21 mouse cellular contexts compared by ENCODE assay signal in the genomic region with DNA sequence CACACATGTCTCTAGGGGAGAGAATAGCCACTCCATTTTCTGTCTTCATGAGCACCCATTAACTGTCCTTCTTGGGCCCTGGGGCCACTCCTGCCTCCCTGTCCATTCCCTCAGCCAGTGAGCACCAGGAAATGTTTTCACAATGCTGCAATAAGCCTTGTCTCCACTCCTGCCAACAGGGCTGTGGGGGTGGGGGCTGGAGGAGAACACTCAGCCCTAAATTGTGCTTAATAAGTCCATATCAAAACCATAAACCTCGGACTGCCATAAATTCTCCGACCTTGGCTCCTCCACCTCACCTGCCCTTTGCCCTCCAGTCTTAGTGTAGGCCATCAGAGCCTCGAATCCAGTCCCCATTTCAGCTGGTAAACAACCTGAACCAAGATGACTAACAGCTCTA. TPM values are rescaled to one million over a fixed set of nuclear protein-coding genes. Genes with fewer than 3 reads are reported as not detected.
A peak's percentile ranks its signal among the peaks of the same experiment; 100 is the strongest.
DNase-seq lines count a peak whose midpoint lies in the region; ATAC-seq and TF ChIP-seq lines count a peak whose summit lies in the region.
"Had no signal": no experiment of that assay in that cellular context is flagged by ENCODE, and none has a peak within 500 bp of the region (broad histone marks: within the 10 kb centered on the region; RNA-seq: fewer than 3 reads in every experiment).

No protein-coding gene starts in this region.

- 50% methylated on average over 3 of the region's 3 CpGs for whole genome bisulfite sequencing in liver, embryonic 15.5 days (ENCODE audit: insufficient replicate concordance)
- 55% methylated on average over 3 of the region's 3 CpGs for WGBS in liver, embryonic 12.5 days (ENCODE audit: insufficient replicate concordance)
- 60% methylated on average over 3 of the region's 3 CpGs for WGBS in intestine, embryonic 14.5 days
- 24% methylated on average over 3 of the region's 3 CpGs for WGBS in intestine, postnatal 0 days
- 80% methylated on average over 3 of the region's 3 CpGs for WGBS in heart, adult 2 months

- H3K79me2 ChIP-seq in heart, adult 2 months (replicated peaks; ENCODE audit: control insufficient read depth, insufficient read depth, low read length), result no peaks in the 10 kb centered on the region

- no peaks in the 10 kb centered on the region for H3K9me3 ChIP-seq in liver, embryonic 15.5 days (replicated peaks)
- no peaks in the 10 kb centered on the region for H3K9me3 ChIP-seq in liver, embryonic 12.5 days (replicated peaks)
- H3K9me3 ChIP-seq in intestine, embryonic 14.5 days (ENCODE audit: control insufficient read depth, low read length), result no peaks in the 10 kb centered on the region
- no peaks in the 10 kb centered on the region for H3K9me3 ChIP-seq in intestine, postnatal 0 days (ENCODE audit: control insufficient read depth)
- H3K9me3 ChIP-seq: embryonic facial prominence, embryonic 15.5 days; forebrain, embryonic 15.5 days; heart, embryonic 15.5 days; hindbrain, embryonic 13.5 days had no signal

- no peak for TF ChIP-seq CTCF in intestine, postnatal 0 days (IDR thresholded peaks at IDR 0.05; ENCODE audit: low read depth)
- TF ChIP-seq CTCF in heart, adult 2 months (IDR thresholded peaks at IDR 0.05), result no peak

- no peak overlapping the region for H3K9ac ChIP-seq in liver, embryonic 15.5 days
- H3K9ac ChIP-seq in liver, embryonic 12.5 days, result no peak overlapping the region
- no peak overlapping the region for H3K9ac ChIP-seq in intestine, embryonic 14.5 days (ENCODE audit: low read length)
- H3K9ac ChIP-seq in intestine, postnatal 0 days (ENCODE audit: low read depth, low read length), result no peak overlapping the region
- H3K9ac ChIP-seq in heart, adult 2 months (ENCODE audit: low read depth, low read length), result no peak overlapping the region
- H3K9ac ChIP-seq: embryonic facial prominence, embryonic 15.5 days; forebrain, embryonic 15.5 days; heart, embryonic 15.5 days; hindbrain, embryonic 13.5 days had no signal

- H3K4me1 ChIP-seq in liver, embryonic 15.5 days (replicated peaks), result peaks cover 18% of the 10 kb centered on the region; the same call in 1 of the 2 replicates
- H3K4me1 ChIP-seq in liver, embryonic 12.5 days, result peaks cover 7% of the 10 kb centered on the region; the same call in 1 of the 2 replicates
- H3K4me1 ChIP-seq in intestine, embryonic 14.5 days (replicated peaks; ENCODE audit: control insufficient read depth, insufficient read depth, low read length), result 0 out of 2 replicates have a peak, but pooled peaks cover 2% of the 10 kb centered on the region
- peaks cover 5% of the 10 kb centered on the region; the same call in 1 of the 2 replicates for H3K4me1 ChIP-seq in intestine, postnatal 0 days (replicated peaks; ENCODE audit: control insufficient read depth, insufficient read depth, low read length)
- H3K4me1 ChIP-seq in heart, adult 2 months (ENCODE audit: control insufficient read depth, insufficient read depth, low read length), result no peaks in the 10 kb centered on the region
- H3K4me1 ChIP-seq: embryonic facial prominence, embryonic 15.5 days; forebrain, embryonic 15.5 days; hindbrain, embryonic 13.5 days had no signal

- intact Hi-C loops in heart, adult 2 months (cut with DNase I), result no loop called here

- H3K4me2 ChIP-seq in liver, embryonic 15.5 days, result no peak overlapping the region
- no peak overlapping the region for H3K4me2 ChIP-seq in liver, embryonic 12.5 days
- no peak overlapping the region for H3K4me2 ChIP-seq in intestine, embryonic 14.5 days (ENCODE audit: low read length)
- H3K4me2 ChIP-seq in intestine, postnatal 0 days (replicated peaks; ENCODE audit: low read depth), result no peak overlapping the region
- H3K4me2 ChIP-seq: embryonic facial prominence, embryonic 15.5 days; forebrain, embryonic 15.5 days; heart, embryonic 11.5 days; heart, embryonic 15.5 days; hindbrain, embryonic 13.5 days had no signal

- TF ChIP-seq EP300 in heart, adult 2 months (IDR thresholded peaks at IDR 0.05; ENCODE audit: insufficient read depth, low read depth, low read length), result no peak

- H3K36me3 ChIP-seq in liver, embryonic 15.5 days (replicated peaks), result 0 out of 2 replicates have a peak, but pooled peaks cover 6% of the 10 kb centered on the region
- H3K36me3 ChIP-seq in liver, embryonic 12.5 days, result peaks cover 4% of the 10 kb centered on the region; the same call in 1 of the 2 replicates
- H3K36me3 ChIP-seq in intestine, embryonic 14.5 days (ENCODE audit: control insufficient read depth, insufficient read depth, low read length), result no peaks in the 10 kb centered on the region
- peaks cover 20% of the 10 kb centered on the region for H3K36me3 ChIP-seq in intestine, postnatal 0 days (ENCODE audit: control insufficient read depth, insufficient read depth)
- H3K36me3 ChIP-seq in heart, adult 2 months (ENCODE audit: control insufficient read depth, insufficient read depth, low read length), result no peaks in the 10 kb centered on the region
- H3K36me3 ChIP-seq: embryonic facial prominence, embryonic 15.5 days; forebrain, embryonic 15.5 days; heart, embryonic 15.5 days; hindbrain, embryonic 13.5 days had no signal

- ATAC-seq in liver, embryonic 15.5 days (ENCODE audit: insufficient read depth), result no peak
- ATAC-seq in liver, embryonic 12.5 days, result no peak
- peak; percentile 33; the same call in 1 of the 2 replicates for ATAC-seq in intestine, embryonic 14.5 days (replicated peaks; ENCODE audit: low FRiP score, low TSS enrichment, low read depth)
- ATAC-seq in intestine, postnatal 0 days, result peak; percentile 80
- ATAC-seq: activated CD4-positive, CD25-positive, alpha-beta regulatory T cell, adult 4 months; forebrain, embryonic 15.5 days; Patski had no signal

- no peak for TF ChIP-seq POLR2A in heart, adult 2 months (IDR thresholded peaks at IDR 0.05; ENCODE audit: insufficient read depth, low read depth, low read length)

- DNase-seq in intestine, embryonic 14.5 days (ENCODE audit: low spot score), result no peak
- DNase-seq in heart, adult 2 months, result no peak
- no peak for DNase-seq in natural killer cell, adult 2 months (ENCODE audit: low spot score in 2 of 2)
- DNase-seq: adrenal gland, adult 2 months; cerebellum, adult 11 months; cerebellum, adult 8-10 months; cerebellum, postnatal 14 days; embryo, embryonic 11 days; heart, adult 18-20 months; heart, postnatal 14 days had no signal

- H3K27me3 ChIP-seq in liver, embryonic 15.5 days, result no peaks in the 10 kb centered on the region
- peaks cover 13% of the 10 kb centered on the region; the same call in 1 of the 2 replicates for H3K27me3 ChIP-seq in liver, embryonic 12.5 days (replicated peaks)
- H3K27me3 ChIP-seq in intestine, embryonic 14.5 days (replicated peaks; ENCODE audit: control insufficient read depth, insufficient read depth, low read length), result no peaks in the 10 kb centered on the region
- no peaks in the 10 kb centered on the region for H3K27me3 ChIP-seq in intestine, postnatal 0 days (replicated peaks; ENCODE audit: control insufficient read depth, insufficient read depth, low read length)
- H3K27me3 ChIP-seq in heart, adult 2 months (ENCODE audit: control insufficient read depth, insufficient read depth, low read length), result no peaks in the 10 kb centered on the region
- H3K27me3 ChIP-seq: embryonic facial prominence, embryonic 15.5 days; forebrain, embryonic 15.5 days had no signal

- 0 out of 2 replicates have a peak overlapping the region, but pooled peaks have one; percentile 9 for H3K27ac ChIP-seq in liver, embryonic 15.5 days (replicated peaks)
- H3K27ac ChIP-seq in liver, embryonic 12.5 days, result no peak overlapping the region
- H3K27ac ChIP-seq in intestine, embryonic 14.5 days (ENCODE audit: low read depth), result no peak overlapping the region
- H3K27ac ChIP-seq in intestine, postnatal 0 days (ENCODE audit: low read depth, low read length), result peak overlapping the region; percentile 89
- H3K27ac ChIP-seq in heart, adult 2 months, result no peak overlapping the region
- H3K27ac ChIP-seq: embryonic facial prominence, embryonic 15.5 days; forebrain, embryonic 15.5 days; heart, embryonic 15.5 days; hindbrain, embryonic 13.5 days had no signal

- no peak overlapping the region for H3K4me3 ChIP-seq in liver, embryonic 15.5 days (replicated peaks)
- no peak overlapping the region for H3K4me3 ChIP-seq in liver, embryonic 12.5 days
- no peak overlapping the region for H3K4me3 ChIP-seq in intestine, embryonic 14.5 days (ENCODE audit: low read depth, low read length)
- no peak overlapping the region for H3K4me3 ChIP-seq in intestine, postnatal 0 days (ENCODE audit: low read depth, low read length)
- H3K4me3 ChIP-seq in heart, adult 2 months, result no peak overlapping the region
- H3K4me3 ChIP-seq: embryonic facial prominence, embryonic 15.5 days; erythroblast, embryonic 14.5 days; forebrain, embryonic 15.5 days; heart, embryonic 15.5 days; hindbrain, embryonic 13.5 days had no signal

RNA-seq across cellular contexts. Expression of a gene that starts 27.8 kb away (rescaled TPM):
- polyA plus RNA-seq in liver, embryonic 15.5 days (2015; fragmentation: Nextera tagmentation; extraction: Ambion mirVana), result 8.5 and 10.4 TPM in 2 replicates
- polyA plus RNA-seq in liver, embryonic 12.5 days (2016; fragmentation: Nextera tagmentation; extraction: Ambion mirVana), result 18.2 and 20.4 TPM in 2 replicates
- polyA plus RNA-seq in intestine, embryonic 14.5 days (2014; fragmentation: Nextera tagmentation; extraction: Ambion mirVana), result 40.6 and 40.8 TPM in 2 replicates
- polyA plus RNA-seq in intestine, postnatal 0 days (2015; fragmentation: Nextera tagmentation; extraction: Ambion mirVana), result 10.4 and 10.9 TPM in 2 replicates
- 10 to 100 TPM; 11.0 to 13.6 TPM for total RNA-seq in heart, adult 2 months (2021)
- 10.2 and 11.0 TPM in 2 replicates for polyA plus RNA-seq in heart, adult 2 months (2012; rRNA removed)

Comparison
In these comparisons a context has a peak if more than half of its experiments do, and no peak if none do; other contexts are left out.
1. H3K27ac ChIP-seq: peak in liver, embryonic 15.5 days (single experiment) and intestine, postnatal 0 days (single experiment); none in liver, embryonic 12.5 days (single experiment), intestine, embryonic 14.5 days (single experiment) and heart, adult 2 months (single experiment).
2. ATAC-seq: peak in intestine, embryonic 14.5 days (single experiment) and intestine, postnatal 0 days (single experiment); none in liver, embryonic 15.5 days (single experiment) and liver, embryonic 12.5 days (single experiment).